Mouse (Mus musculus) ES-E14 (cell line): Measurements from ENCODE around the gene Hoxa1. TPM values are rescaled to one million over a fixed set of nuclear protein-coding genes. Genes with fewer than 3 reads are reported as not detected.

Source experiments
- DNase-seq: peaks from one replicate; pipeline ENCODE4 v3.0.0-alpha.2; 2013; ENCODE audit warnings: low read depth, low spot score
- H3K27ac ChIP-seq: 2 replicates; pipeline ENCODE4 v1.5.1; 2012; ENCODE audit warnings: low read depth, mild to moderate bottlenecking, low read length, moderate library complexity, mixed read lengths; ENCODE audit not compliant: poor library complexity, insufficient read depth, severe bottlenecking
- H3K36me3 ChIP-seq: 2 replicates; pipeline ENCODE4 v1.6.1; 2012; ENCODE audit warnings: mild to moderate bottlenecking, low read length, moderate library complexity, mixed read lengths; ENCODE audit not compliant: control insufficient read depth, poor library complexity, insufficient read depth, severe bottlenecking
- H3K4me1 ChIP-seq, 2 experiments: fragments of 150-350 bp in 1 of 2; sonication (generic) in 1 of 2; 2 replicates each; pipeline ENCODE4 v1.6.1; 2012; ENCODE audit warnings: low read length in 2 of 2, mild to moderate bottlenecking in 1 of 2, mixed read lengths in 1 of 2; ENCODE audit not compliant: control insufficient read depth in 2 of 2, insufficient read depth in 2 of 2, poor library complexity in 1 of 2
- H3K4me3 ChIP-seq, 2 experiments: fragments of 150-350 bp in 1 of 2; sonication (generic) in 1 of 2; 2 replicates each; pipeline ENCODE4 v1.5.1; 2012; ENCODE audit warnings: low read length in 2 of 2, low read depth in 1 of 2, mild to moderate bottlenecking in 1 of 2, mixed read lengths in 1 of 2; ENCODE audit not compliant: insufficient read depth in 1 of 2, poor library complexity in 1 of 2, severe bottlenecking in 1 of 2
- H3K9ac ChIP-seq: 2 replicates; pipeline ENCODE4 v1.6.1; 2012; ENCODE audit warnings: low read depth, mild to moderate bottlenecking, low read length, mixed read lengths; ENCODE audit not compliant: poor library complexity, insufficient read depth, severe bottlenecking
- H3K9me3 ChIP-seq: fragments of 150-350 bp; sonication (generic); 2 replicates; pipeline ENCODE4 v1.6.1; 2012; ENCODE audit warnings: low read depth, mild to moderate bottlenecking, low read length; ENCODE audit not compliant: control insufficient read depth, insufficient read depth
- CHD2 ChIP-seq: IDR thresholded peaks from 2 replicates; pipeline ENCODE4 v1.6.1; 2014; ENCODE audit warnings: mild to moderate bottlenecking, low read depth, low read length, inconsistent platforms
- HCFC1 ChIP-seq: IDR thresholded peaks from 2 replicates; pipeline ENCODE4 v1.6.1; 2012; ENCODE audit warnings: low read length, inconsistent platforms, borderline replicate concordance; ENCODE audit not compliant: insufficient read depth
- MAFK ChIP-seq: IDR thresholded peaks from 2 replicates; pipeline ENCODE4 v1.6.1; 2014; ENCODE audit warnings: mild to moderate bottlenecking, low read depth, low read length, inconsistent platforms; ENCODE audit not compliant: insufficient read depth
- ZC3H11A ChIP-seq: IDR thresholded peaks from 2 replicates; pipeline ENCODE4 v1.6.1; 2012; ENCODE audit warnings: low read depth, mild to moderate bottlenecking, inconsistent platforms, low read length, borderline replicate concordance
- ZNF384 ChIP-seq: IDR thresholded peaks from 2 replicates; pipeline ENCODE4 v1.6.1; 2012; ENCODE audit warnings: low read depth, low read length, inconsistent platforms
- in situ Hi-C, 2 experiments: fragments of 600-800 bp; cut with MboI; formaldehyde crosslinking; loops; one replicate each; pipeline ENCODE4 v1.15.1; 2025; ENCODE audit warnings: low sequenced_read_pairs in 2 of 2, inconsistent platforms in 1 of 2; ENCODE audit not compliant: unreplicated experiment in 2 of 2
- total RNA-seq: library from RNA; depleted of rRNA; stranded (reverse); fragments of 300-350 nt; gene quantifications from 2 replicates; pipeline ENCODE4 v1.2.3, GENCODE M21; 2012

The Hoxa1 gene
- total RNA-seq, 1 experiment: 3.5 TPM

- no peak for DNase-seq
- TF ChIP-seq CHD2: no peak
- TF ChIP-seq ZNF384: no peak
- no peak for TF ChIP-seq HCFC1
- H3K9ac ChIP-seq: no peak overlapping the region
- H3K4me3 ChIP-seq: no peak overlapping the region
- H3K36me3 ChIP-seq: no peaks in the 10 kb centered on the region
- H3K9me3 ChIP-seq: no peaks in the 10 kb centered on the region
- no peak overlapping the region for H3K27ac ChIP-seq
- in situ Hi-C loops: no loop called here
- H3K4me1 ChIP-seq: peaks cover 0 to 8% of the 10 kb centered on the region in 2 experiments; a peak in 1 of 4 replicates
Measured at GRCm38 (mm10) chr6:52153270-52153669, 4.8 kb downstream of the Hoxa1 start.

- DNase-seq: no peak
- no peak overlapping the region for H3K27ac ChIP-seq
- H3K36me3 ChIP-seq: no peaks in the 10 kb centered on the region
- no peak for TF ChIP-seq ZNF384
- TF ChIP-seq CHD2: no peak
- no peak for TF ChIP-seq MAFK
- TF ChIP-seq ZC3H11A: no peak
- no peak for TF ChIP-seq HCFC1
- H3K9me3 ChIP-seq: no peaks in the 10 kb centered on the region
- no peak overlapping the region for H3K9ac ChIP-seq
- H3K4me1 ChIP-seq: peaks cover 0 to 7% of the 10 kb centered on the region in 2 experiments; a peak in 1 of 4 replicates
- no peak overlapping the region for H3K4me3 ChIP-seq
- in situ Hi-C loops: no loop called here
Measured at GRCm38 (mm10) chr6:52152226-52153193, 5.6 kb downstream of the Hoxa1 start.

GRCm38 (mm10) chr6:52151571-52151970 lies 6.5 kb downstream of the Hoxa1 start:
- in situ Hi-C loops: no loop called here
- TF ChIP-seq CHD2: no peak
- no peak for TF ChIP-seq MAFK
- no peak for TF ChIP-seq ZNF384
- no peak for TF ChIP-seq HCFC1
- TF ChIP-seq ZC3H11A: no peak
- no peak overlapping the region for H3K4me3 ChIP-seq
- no peak overlapping the region for H3K27ac ChIP-seq
- DNase-seq: no peak
- H3K9ac ChIP-seq: no peak overlapping the region
- H3K36me3 ChIP-seq: no peaks in the 10 kb centered on the region
- no peaks in the 10 kb centered on the region for H3K9me3 ChIP-seq
- H3K4me1 ChIP-seq: peaks cover 0 to 3% of the 10 kb centered on the region in 2 experiments; a peak in 1 of 4 replicates

- H3K27ac ChIP-seq: no peak overlapping the region
- 0 out of 4 replicates have a peak overlapping the region, but pooled peaks of 1 of the 2 experiments have one; percentile 19 for H3K4me3 ChIP-seq
- H3K9ac ChIP-seq: no peak overlapping the region; the same call in 1 of the 2 replicates
- no peak for DNase-seq
- no peak for TF ChIP-seq HCFC1
- in situ Hi-C loops: no loop called here
- H3K4me1 ChIP-seq: peaks cover 0 to 3% of the 10 kb centered on the region in 2 experiments; a peak in 1 of 4 replicates
- H3K36me3 ChIP-seq: no peaks in the 10 kb centered on the region
- no peaks in the 10 kb centered on the region for H3K9me3 ChIP-seq
Measured at GRCm38 (mm10) chr6:52150401-52150966, 7.6 kb downstream of the Hoxa1 start.
